Mouse (Mus musculus): ENCODE measurements around the gene Prdm8. TPM values are rescaled to one million over a fixed set of nuclear protein-coding genes. Genes with fewer than 3 reads are reported as not detected.

Gene Prdm8
- total RNA-seq (2023): 0.18 TPM

DNA sequence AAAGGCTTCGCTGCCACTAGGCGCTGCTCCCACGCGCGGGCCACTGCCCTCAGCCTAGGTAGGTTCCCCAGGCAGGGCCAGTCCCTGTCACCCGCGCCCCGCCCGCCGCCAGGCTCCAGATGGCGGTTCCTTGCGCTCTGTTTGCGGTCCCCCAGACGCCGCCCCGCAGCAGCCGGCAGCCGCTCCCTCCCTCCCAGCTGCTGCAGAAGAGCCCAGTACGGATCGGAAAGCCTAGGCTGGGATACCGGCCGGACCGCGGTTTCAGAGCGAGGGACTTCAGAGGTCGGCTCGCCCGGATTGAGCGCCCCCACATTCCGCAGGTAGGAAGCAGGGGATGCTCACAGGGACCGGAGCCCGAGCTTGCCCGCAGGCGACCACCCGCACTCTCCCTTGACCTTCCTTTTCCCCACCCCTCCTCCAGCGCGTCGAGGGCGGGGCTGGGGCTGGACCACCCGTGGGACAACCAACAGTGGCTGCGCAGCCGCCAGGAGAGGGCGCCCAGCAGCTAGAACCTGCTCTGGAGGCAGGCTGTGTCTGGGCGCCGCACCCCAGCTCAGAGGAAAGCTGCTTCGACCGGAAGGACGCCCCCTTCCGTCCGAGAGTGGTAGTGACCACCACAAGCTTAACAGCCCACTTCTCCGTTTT lies at the start of gene Prdm8:
TSS of gene Prdm8 (plus strand) at position 19 of the 645 bp plus-strand sequence.

Other genes starting within 250 kb of the Prdm8 start
- gene Antxr2, start 136.2 kb upstream of the Prdm8 start, total RNA-seq (2023): 15.6 TPM
- not detected for gene Fgf5, start 87.0 kb downstream of the Prdm8 start, total RNA-seq (2023)
- gene Cfap299, start 162.1 kb downstream of the Prdm8 start, total RNA-seq (2023): not detected